Mouse (Mus musculus) small intestine, adult 2 months (tissue): ENCODE measurements around the gene Cryga.

Source experiments
- CTCF ChIP-seq: fragments of 200-500 bp; IDR thresholded peaks from 2 replicates; pipeline ENCODE4 v1.5.1; 2012; ENCODE audit warnings: low read depth, mild to moderate bottlenecking, control low read depth, inconsistent platforms, low read length, moderate library complexity, mixed read lengths; ENCODE audit not compliant: insufficient replicate concordance, insufficient read length; ENCODE audit errors: extremely low read depth
- POLR2A ChIP-seq: fragments of 200-500 bp; IDR thresholded peaks from 2 replicates; pipeline ENCODE4 v1.6.1; 2012; ENCODE audit warnings: low read depth, mild to moderate bottlenecking, control low read depth, inconsistent platforms, low read length, moderate library complexity

DNA sequence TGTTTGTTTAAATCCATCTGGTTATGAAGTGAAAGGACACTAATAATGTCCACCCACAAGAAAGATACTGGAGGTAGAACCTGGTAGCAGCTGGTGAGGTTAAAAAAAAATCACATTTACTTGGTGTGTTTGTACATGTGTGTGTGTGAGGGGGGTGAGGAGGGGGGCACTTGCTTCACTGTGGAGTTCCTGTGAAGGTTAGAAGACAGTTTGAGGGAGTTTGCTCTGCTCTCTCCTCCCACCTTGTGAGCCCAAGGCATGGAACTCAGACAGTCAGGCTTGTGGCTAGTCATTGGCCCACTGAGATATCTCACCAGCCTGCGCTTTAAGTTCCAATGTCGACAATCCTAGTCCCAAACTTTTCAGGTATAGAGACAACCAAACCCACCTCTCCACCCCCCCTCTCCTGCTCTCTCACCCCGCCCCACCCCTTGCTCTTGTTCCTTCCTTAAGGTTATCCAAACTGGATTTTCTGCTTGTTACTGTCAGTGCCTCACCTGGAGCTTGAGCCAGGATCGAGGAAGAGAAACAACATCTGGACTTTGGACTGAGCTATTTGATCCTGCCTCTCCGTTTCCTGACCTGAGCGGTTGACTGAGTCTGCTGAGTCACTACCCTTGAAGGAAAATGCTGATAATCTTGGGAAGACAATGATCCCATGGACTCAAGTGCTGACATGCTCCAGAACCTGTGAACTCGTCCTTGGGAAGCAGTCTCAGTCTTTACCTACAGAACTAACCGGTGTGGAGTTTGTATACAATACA lies 15.2 kb upstream of the Cryga start:
- TF ChIP-seq CTCF: no peak
- TF ChIP-seq POLR2A: no peak
